Mouse (Mus musculus): ENCODE measurements around the gene Gm15737.

GRCm38 (mm10) chr6:92872766-92873165 is 3.6 kb downstream of the Gm15737 start:
- TF ChIP-seq CTCF (IDR thresholded peaks at IDR 0.05; ENCODE audit: borderline replicate concordance, insufficient read depth, low read depth, low read length) (no peak), POLR2A (IDR thresholded peaks at IDR 0.05; ENCODE audit: borderline replicate concordance, insufficient read depth, low read length) (no peak)
